Mouse (Mus musculus) brain, embryonic 14.5 days (tissue): ENCODE results near the gene Zfp146.

Experiments used
- CTCF ChIP-seq: fragments of 200-500 bp; IDR thresholded peaks from 2 replicates; pipeline ENCODE4 v1.5.1; 2012; ENCODE audit warnings: inconsistent platforms, mild to moderate bottlenecking, moderate library complexity, borderline replicate concordance; ENCODE audit not compliant: insufficient read depth, insufficient read length; ENCODE audit errors: extremely low read depth
- POLR2A ChIP-seq: fragments of 200-500 bp; IDR thresholded peaks from 2 replicates; pipeline ENCODE4 v1.6.1; 2012; ENCODE audit warnings: mild to moderate bottlenecking, inconsistent platforms, borderline replicate concordance; ENCODE audit not compliant: poor library complexity, insufficient read depth, insufficient read length, severe bottlenecking; ENCODE audit errors: extremely low read depth

DNA sequence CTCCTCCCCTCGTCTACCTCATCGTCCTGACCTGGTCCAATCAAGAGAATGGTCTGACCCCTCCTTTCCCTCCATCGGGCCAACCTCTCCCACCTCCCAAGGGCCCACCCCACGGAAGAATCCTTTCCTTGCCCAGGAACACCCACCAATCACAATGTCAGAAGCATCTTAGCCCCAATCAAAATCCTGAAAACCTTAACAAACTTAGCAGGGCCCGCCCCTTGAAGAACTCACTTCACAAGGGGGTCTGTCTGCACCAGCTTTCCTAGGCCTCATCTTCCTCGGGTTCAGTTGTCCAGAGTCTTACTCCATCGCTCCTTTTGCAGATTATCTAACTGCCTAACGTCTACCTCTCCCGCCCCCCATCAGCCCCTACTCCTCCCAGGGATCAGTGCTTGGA, 23.5 kb upstream of the Zfp146 start:
- TF ChIP-seq POLR2A (no peak), CTCF (no peak)
